Mouse (Mus musculus) brain, embryonic 18.5 days (tissue): ENCODE results near the gene Ccnl1.

Source experiments
- DNase-seq: peaks from one replicate; pipeline ENCODE4 v3.0.0-alpha.2; 2012; ENCODE audit warnings: low read depth, low spot score

The Ccnl1 gene

GRCm38 (mm10) chr3:65959416-65960001, 1.5 kb upstream of the Ccnl1 start:
- DNase-seq: no peak

- no peak for DNase-seq
These were observed 764 bp upstream of the Ccnl1 start for GRCm38 (mm10) chr3:65958840-65959185.

- DNase-seq: no peak
These were observed 563 bp downstream of the Ccnl1 start for GRCm38 (mm10) chr3:65957271-65958101.

GRCm38 (mm10) chr3:65954499-65955391, 3.3 kb downstream of the Ccnl1 start:
- DNase-seq: no peak

- DNase-seq: no peak
These were observed 7.2 kb downstream of the Ccnl1 start for GRCm38 (mm10) chr3:65950831-65951365.

- DNase-seq: no peak
These were observed 7.7 kb downstream of the Ccnl1 start for GRCm38 (mm10) chr3:65950304-65950703.

- no peak for DNase-seq
These were observed 12.6 kb downstream of the Ccnl1 start for GRCm38 (mm10) chr3:65945277-65945932.

- DNase-seq: no peak
These were observed 13.3 kb downstream of the Ccnl1 start for GRCm38 (mm10) chr3:65944713-65945112.

- DNase-seq: no peak
These were observed 14.6 kb downstream of the Ccnl1 start for GRCm38 (mm10) chr3:65943453-65943852.

- DNase-seq: no peak
These were observed 17.0 kb downstream of the Ccnl1 start for GRCm38 (mm10) chr3:65941052-65941451.

GRCm38 (mm10) chr3:65938211-65938610, 19.8 kb downstream of the Ccnl1 start:
- no peak for DNase-seq

GRCm38 (mm10) chr3:65936384-65936783, 21.7 kb downstream of the Ccnl1 start:
- no peak for DNase-seq

- DNase-seq: no peak
These were observed 22.9 kb downstream of the Ccnl1 start for GRCm38 (mm10) chr3:65935153-65935552.

- DNase-seq: no peak
These were observed 24.3 kb downstream of the Ccnl1 start for GRCm38 (mm10) chr3:65933726-65934125.

- DNase-seq: no peak
These were observed 26.5 kb downstream of the Ccnl1 start for GRCm38 (mm10) chr3:65931542-65931941.

GRCm38 (mm10) chr3:65930636-65931035, 27.4 kb downstream of the Ccnl1 start:
- DNase-seq: no peak

GRCm38 (mm10) chr3:65929821-65930633, 28.0 kb downstream of the Ccnl1 start:
- DNase-seq: no peak

- no peak for DNase-seq
These were observed 28.7 kb downstream of the Ccnl1 start for GRCm38 (mm10) chr3:65929304-65929783.

- no peak for DNase-seq
These were observed 29.3 kb downstream of the Ccnl1 start for GRCm38 (mm10) chr3:65928614-65929272.

GRCm38 (mm10) chr3:65927685-65928084, 30.4 kb downstream of the Ccnl1 start:
- no peak for DNase-seq
